Mouse (Mus musculus) layer of hippocampus, adult 9-11 months (tissue): ENCODE measurements around the gene Rd3.

Source experiments
- DNase-seq: peaks from one replicate; pipeline ENCODE4 v3.0.0; 2022

Gene Rd3

GRCm38 (mm10) chr1:191977187-191977586 lies at the start of gene Rd3:
Gene Rd3 (plus strand): TSS chr1:191977370.
- no peak for DNase-seq

GRCm38 (mm10) chr1:191928345-191928744 lies 48.8 kb upstream of the Rd3 start:
- no peak for DNase-seq

- DNase-seq = no peak
These were observed 48.1 kb upstream of the Rd3 start for GRCm38 (mm10) chr1:191929065-191929464.

GRCm38 (mm10) chr1:191929897-191930524 lies 47.2 kb upstream of the Rd3 start:
- no peak for DNase-seq

- no peak for DNase-seq
These were observed 46.6 kb upstream of the Rd3 start for GRCm38 (mm10) chr1:191930525-191931105.

GRCm38 (mm10) chr1:191932286-191932985 lies 44.7 kb upstream of the Rd3 start:
- DNase-seq = no peak

GRCm38 (mm10) chr1:191932986-191933632 lies 44.1 kb upstream of the Rd3 start:
- DNase-seq = no peak

- no peak for DNase-seq
These were observed 33.5 kb upstream of the Rd3 start for GRCm38 (mm10) chr1:191943638-191944037.

- no peak for DNase-seq
These were observed 31.8 kb upstream of the Rd3 start for GRCm38 (mm10) chr1:191945341-191945740.

- DNase-seq = no peak
These were observed 31.4 kb upstream of the Rd3 start for GRCm38 (mm10) chr1:191945756-191946155.

GRCm38 (mm10) chr1:191946261-191946660 lies 30.9 kb upstream of the Rd3 start:
- DNase-seq = no peak

GRCm38 (mm10) chr1:191946835-191947234 lies 30.3 kb upstream of the Rd3 start:
- DNase-seq = no peak

GRCm38 (mm10) chr1:191947796-191948195 lies 29.4 kb upstream of the Rd3 start:
- DNase-seq = no peak

- DNase-seq = no peak
These were observed 28.6 kb upstream of the Rd3 start for GRCm38 (mm10) chr1:191948600-191948999.

GRCm38 (mm10) chr1:191950611-191951010 lies 26.6 kb upstream of the Rd3 start:
- no peak for DNase-seq

GRCm38 (mm10) chr1:191952733-191953335 lies 24.3 kb upstream of the Rd3 start:
- DNase-seq = peak; percentile 87

GRCm38 (mm10) chr1:191955101-191955500 lies 22.1 kb upstream of the Rd3 start:
- DNase-seq = no peak

GRCm38 (mm10) chr1:191956261-191956660 lies 20.9 kb upstream of the Rd3 start:
- DNase-seq = no peak

- no peak for DNase-seq
These were observed 20.3 kb upstream of the Rd3 start for GRCm38 (mm10) chr1:191956871-191957270.

- DNase-seq = no peak
These were observed 19.8 kb upstream of the Rd3 start for GRCm38 (mm10) chr1:191957321-191957720.

- no peak for DNase-seq
These were observed 16.2 kb upstream of the Rd3 start for GRCm38 (mm10) chr1:191960946-191961345.

- no peak for DNase-seq
These were observed 13.8 kb upstream of the Rd3 start for GRCm38 (mm10) chr1:191963413-191963812.
